Mouse (Mus musculus) spleen, postnatal 10 days (tissue): Measurements from ENCODE around the gene Cdr1.

Experiments used
- DNase-seq, 2 experiments: peaks; one replicate each; pipeline ENCODE4 v3.0.0; 2021 to 2022; ENCODE audit warnings: low spot score in 2 of 2

The Cdr1 gene

DNA sequence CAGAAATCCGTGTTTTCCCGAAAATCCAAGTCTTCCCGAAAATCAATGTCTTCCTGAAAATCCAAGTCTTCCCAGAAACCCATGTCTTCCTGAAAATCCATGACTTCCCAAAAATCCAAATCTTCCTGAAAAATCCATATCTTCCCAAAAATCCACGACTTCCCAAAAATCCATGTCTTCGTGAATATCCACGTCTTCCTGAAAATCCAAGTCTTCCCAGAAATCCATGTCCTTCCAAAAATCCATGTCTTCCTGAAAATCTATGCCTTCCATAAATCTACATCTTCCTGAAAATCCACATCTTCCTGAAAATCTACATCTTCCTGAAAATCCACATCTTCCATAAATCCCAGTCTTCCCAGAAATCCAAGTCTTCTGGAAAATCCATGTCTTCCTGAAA is at the start of gene Cdr1:
TSS of gene Cdr1 (minus strand) at position 101 of the 400 bp plus-strand sequence.
- no peak for DNase-seq

DNA sequence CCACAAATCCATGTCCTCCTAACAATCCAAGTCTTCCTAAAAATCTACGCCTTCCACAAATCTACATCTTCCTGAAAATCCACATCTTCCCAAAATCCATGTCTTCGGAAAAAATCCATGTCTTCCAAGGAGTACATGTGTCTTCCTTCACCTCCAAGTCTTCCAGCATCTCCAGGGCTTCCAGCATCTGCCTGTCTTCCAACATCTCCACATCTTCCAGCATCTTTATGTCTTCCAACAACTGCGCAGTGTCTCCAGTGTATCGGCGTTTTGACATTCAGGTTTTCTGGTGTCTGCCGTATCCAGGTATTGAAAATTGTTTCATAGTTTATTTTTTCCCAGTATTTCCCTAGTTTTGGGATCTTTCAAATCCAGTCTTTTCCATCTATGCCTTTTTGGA is 511 bp upstream of the Cdr1 start:
- no peak for DNase-seq

DNA sequence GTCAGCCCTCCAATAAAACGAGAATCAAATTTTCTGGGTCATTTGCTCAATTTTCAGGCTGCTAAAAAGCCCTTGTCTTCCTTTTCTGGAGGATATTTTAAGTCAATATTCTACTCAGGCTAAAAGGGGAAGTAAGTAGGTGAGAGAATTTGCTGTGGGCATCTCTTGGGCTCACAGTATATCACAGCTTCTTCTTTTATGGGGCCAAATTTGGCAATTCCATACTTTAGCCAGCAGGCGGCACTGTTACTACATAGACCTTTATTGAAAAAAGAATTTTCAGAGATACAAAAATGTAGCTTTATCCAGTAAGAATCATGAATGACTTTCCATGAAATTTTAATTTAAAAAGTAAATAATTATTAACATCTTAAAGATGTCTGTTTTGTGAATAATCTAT is 18.8 kb downstream of the Cdr1 start:
- DNase-seq: peak in 1 of 2 experiments; percentile 10

DNA sequence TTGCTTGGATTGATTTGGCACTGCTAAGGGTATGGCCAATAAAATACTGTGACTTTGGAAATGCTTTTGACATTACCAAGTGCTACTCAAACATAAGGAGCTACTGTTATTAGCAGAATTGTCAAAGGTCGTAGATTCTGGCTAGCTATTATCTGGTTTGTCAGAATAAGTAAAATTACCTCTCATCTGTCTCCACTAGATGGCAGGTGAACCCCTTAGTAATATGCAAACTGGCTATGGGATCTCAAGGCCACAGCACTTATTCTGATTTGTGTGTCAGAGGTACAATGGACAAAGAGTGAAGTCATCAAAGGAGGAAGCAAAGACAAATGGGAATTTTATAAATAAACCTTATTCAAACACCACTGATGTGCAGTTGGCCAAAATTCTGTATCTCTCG is 24.1 kb downstream of the Cdr1 start:
- DNase-seq: no peak

DNA sequence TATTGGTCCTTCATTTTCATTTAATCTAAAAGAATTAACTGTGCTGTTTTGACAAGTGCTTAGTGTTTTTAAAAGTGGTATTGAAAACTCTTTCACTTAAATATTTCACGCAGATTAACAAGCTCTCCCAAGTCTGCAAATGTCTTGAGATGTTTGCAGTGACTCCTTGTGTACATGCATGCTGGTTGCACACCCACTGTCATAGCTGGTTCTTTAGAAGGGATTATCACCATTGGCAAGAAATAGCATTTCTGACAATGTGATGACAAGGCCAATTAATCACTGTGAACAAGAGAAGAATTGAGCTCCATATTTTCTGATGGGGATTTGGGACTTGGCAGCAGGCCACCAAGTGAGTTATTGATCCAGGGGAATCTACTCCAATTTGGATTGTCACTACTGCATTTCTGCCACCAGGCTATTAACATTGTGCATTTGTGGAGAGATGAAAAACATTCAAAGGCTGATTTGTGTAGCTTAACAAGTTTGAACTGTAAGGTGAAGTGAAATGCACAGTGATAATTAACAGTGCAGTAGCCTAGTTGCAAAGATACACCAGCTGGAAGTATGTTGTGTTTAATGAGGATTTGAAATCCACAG is 30.6 kb downstream of the Cdr1 start:
- no peak for DNase-seq

DNA sequence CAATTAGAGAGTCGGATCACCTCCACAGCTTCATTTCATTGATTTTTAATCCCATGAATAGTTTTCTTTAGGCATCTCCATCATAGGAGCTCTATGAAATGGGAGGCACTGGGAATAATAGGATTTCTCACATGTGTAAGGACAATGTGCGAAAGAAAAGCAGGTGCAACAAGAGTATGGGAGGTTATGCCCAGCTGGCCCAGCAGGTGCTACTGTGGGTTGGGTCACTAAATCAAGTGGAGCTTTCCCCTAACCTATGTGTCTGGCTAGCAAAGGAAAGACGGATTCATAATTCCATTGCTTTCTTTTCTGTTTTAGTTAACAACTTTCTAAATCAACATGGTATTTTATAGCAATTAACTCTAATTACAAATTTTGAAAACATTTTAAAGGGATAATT is 31.1 kb downstream of the Cdr1 start:
- DNase-seq: no peak

DNA sequence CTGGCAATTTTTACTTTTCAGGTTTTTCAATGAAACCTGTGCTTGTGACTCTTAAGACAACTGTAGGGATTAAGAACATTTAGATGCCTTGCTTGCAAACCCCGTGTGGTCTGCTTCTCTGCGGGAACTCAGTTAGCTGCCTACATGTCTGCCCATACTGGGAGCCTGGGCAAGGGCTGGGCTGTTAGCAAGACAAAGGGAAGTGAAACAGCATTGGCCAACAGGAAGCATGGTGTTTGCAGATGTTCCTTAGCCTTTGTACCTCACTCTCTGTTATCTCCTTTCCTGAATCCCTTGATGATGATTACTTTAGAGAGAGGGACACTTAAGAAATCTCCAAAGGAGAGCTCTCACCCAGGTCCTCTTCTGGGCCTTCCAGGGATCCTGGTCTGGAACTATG is 38.8 kb downstream of the Cdr1 start:
- DNase-seq: no peak

DNA sequence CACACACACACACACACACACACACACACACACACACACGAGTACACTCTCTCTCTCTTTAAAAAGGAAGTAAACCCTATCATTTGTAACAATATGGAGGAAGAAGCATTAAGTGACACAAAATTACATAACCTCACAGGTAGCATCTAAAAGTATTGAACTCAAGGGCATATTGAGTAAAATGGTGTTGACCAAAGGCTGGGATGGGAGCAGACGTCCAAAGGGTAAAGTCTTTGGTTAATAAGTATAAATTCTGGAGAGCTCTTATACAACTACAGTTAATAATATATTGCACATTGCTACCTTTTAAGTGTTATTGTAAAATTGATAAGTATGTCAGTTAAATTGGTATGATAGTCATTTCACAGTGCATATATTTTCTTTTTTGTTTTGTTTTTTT is 39.9 kb downstream of the Cdr1 start:
- DNase-seq: no peak

DNA sequence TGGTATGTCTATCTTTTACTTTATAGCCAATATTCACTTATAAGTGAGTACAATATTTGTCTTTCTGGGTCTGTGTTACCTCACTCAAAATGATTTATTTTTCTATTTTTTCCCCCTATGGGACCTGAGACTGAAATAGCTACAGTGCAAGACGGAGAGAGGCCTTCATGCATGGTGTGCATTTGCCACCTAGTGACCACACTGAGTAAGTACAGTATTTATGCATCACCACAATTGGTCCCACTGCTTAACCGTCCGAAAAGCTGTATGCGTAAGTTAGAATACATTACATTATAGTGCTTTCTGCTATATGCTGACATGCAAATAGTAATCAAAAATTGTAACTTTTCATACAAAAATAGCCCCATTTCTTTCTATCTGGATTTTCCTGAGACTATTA is 50.8 kb downstream of the Cdr1 start:
- no peak for DNase-seq
